8 mouse cellular contexts compared by ENCODE assay signal in the genomic region with DNA sequence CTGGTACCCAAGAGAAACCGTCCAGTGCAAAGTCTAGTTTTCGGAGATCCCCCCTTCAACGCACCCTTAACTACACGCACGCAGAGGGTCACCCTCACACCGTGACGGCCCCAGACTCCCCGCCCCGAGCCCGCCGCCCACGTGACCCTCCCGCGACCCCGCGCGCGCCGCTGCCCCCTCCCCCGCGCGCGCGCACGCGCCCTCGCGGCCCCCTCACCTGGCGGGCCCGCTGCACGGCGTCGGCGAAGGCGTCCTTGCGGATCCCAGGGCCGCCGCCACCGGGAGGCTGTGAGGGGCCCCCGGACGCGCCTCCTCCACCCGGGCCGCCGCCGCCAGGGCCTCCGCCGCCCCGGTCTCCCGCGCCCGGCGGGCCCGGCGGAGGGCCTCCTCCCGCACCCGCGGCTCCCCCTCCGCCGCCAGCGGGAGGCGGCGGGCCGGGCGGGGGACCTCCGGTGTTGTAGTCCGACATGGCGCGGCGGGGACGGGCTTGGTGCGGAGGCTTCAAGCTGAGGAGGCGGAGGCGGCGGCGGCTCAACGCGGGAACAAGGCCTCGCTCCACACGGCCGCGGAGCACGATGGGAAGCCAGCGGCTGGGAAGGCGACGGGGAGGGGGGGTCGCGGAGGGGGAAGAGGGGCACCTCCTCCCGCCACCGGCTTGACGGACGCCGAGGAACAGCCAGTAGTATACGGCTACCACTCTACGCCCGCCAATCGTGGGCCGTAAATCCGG. TPM values are rescaled to one million over a fixed set of nuclear protein-coding genes. Genes with fewer than 3 reads are reported as not detected.
DNase-seq lines count a peak whose midpoint lies in the region; ATAC-seq and TF ChIP-seq lines count a peak whose summit lies in the region.

Gene Khsrp (minus strand): TSS at position 592 of the 730 bp plus-strand sequence.

- peak within 1 kb of the TSS; percentile 99 for H3K9ac ChIP-seq in hindbrain, embryonic 16.5 days (ENCODE audit: low read depth, low read length)
- peak within 1 kb of the TSS; percentile 99 for H3K9ac ChIP-seq in limb, embryonic 11.5 days (ENCODE audit: low read length)
- H3K9ac ChIP-seq in midbrain, embryonic 14.5 days (replicated peaks; ENCODE audit: low read length), result peak within 1 kb of the TSS; percentile 98

- H3K9me3 ChIP-seq in hindbrain, embryonic 16.5 days (ENCODE audit: control insufficient read depth, low read length), result no peaks in the 10 kb centered on the region
- no peaks in the 10 kb centered on the region for H3K9me3 ChIP-seq in limb, embryonic 11.5 days (ENCODE audit: control insufficient read depth, low read length)
- H3K9me3 ChIP-seq in midbrain, embryonic 14.5 days (ENCODE audit: control insufficient read depth, low read length), result no peaks in the 10 kb centered on the region

- H3K27ac ChIP-seq in hindbrain, embryonic 16.5 days (ENCODE audit: low read depth, low read length), result peak within 1 kb of the TSS; percentile 97
- peak within 1 kb of the TSS; percentile 91 for H3K27ac ChIP-seq in limb, embryonic 11.5 days (replicated peaks; ENCODE audit: low read depth, low read length)
- peak within 1 kb of the TSS; percentile 94 for H3K27ac ChIP-seq in midbrain, embryonic 14.5 days (replicated peaks; ENCODE audit: low read depth, low read length)

- ATAC-seq in hindbrain, embryonic 16.5 days, result no peak
- ATAC-seq in limb, embryonic 11.5 days (ENCODE audit: insufficient number of reproducible peaks, low FRiP score, low TSS enrichment, low read depth), result no peak
- ATAC-seq in midbrain, embryonic 14.5 days (ENCODE audit: low FRiP score, low TSS enrichment), result peak; percentile 0; the same call in 1 of the 2 replicates

- TF ChIP-seq POLR2A in brain, embryonic 14.5 days (IDR thresholded peaks at IDR 0.05; ENCODE audit: borderline replicate concordance, extremely low read depth, insufficient read depth, insufficient read length, poor library complexity, severe bottlenecking), result peak; percentile 84

- peak within 1 kb of the TSS; percentile 91 for H3K4me2 ChIP-seq in hindbrain, embryonic 16.5 days (ENCODE audit: low read length)
- H3K4me2 ChIP-seq in limb, embryonic 11.5 days (ENCODE audit: low read depth, severe bottlenecking), result peak within 1 kb of the TSS; percentile 97
- H3K4me2 ChIP-seq in midbrain, embryonic 14.5 days (ENCODE audit: low read length), result peak within 1 kb of the TSS; percentile 98

- under 1% methylated on average over 68 of the region's 99 CpGs for WGBS in hindbrain, embryonic 16.5 days
- WGBS in limb, embryonic 11.5 days, result under 1% methylated on average over 89 of the region's 99 CpGs
- WGBS in midbrain, embryonic 14.5 days, result under 1% methylated on average over 97 of the region's 99 CpGs

- peaks cover 14% of the 10 kb centered on the region; the same call in 1 of the 2 replicates for H3K36me3 ChIP-seq in hindbrain, embryonic 16.5 days (ENCODE audit: control insufficient read depth, insufficient read depth, low read length)
- H3K36me3 ChIP-seq in limb, embryonic 11.5 days (ENCODE audit: control insufficient read depth, insufficient read depth, low read length), result peaks cover 15% of the 10 kb centered on the region; the same call in 1 of the 2 replicates
- peaks cover 28% of the 10 kb centered on the region for H3K36me3 ChIP-seq in midbrain, embryonic 14.5 days (ENCODE audit: control insufficient read depth, insufficient read depth, low read length)

- no peak for TF ChIP-seq CTCF in brain, embryonic 14.5 days (IDR thresholded peaks at IDR 0.05; ENCODE audit: borderline replicate concordance, extremely low read depth, insufficient read depth, insufficient read length)

- H3K27me3 ChIP-seq in hindbrain, embryonic 16.5 days (replicated peaks; ENCODE audit: control insufficient read depth, insufficient read depth, low read length), result no peaks in the 10 kb centered on the region
- no peaks in the 10 kb centered on the region for H3K27me3 ChIP-seq in limb, embryonic 11.5 days (ENCODE audit: control insufficient read depth, insufficient read depth, low read length)
- H3K27me3 ChIP-seq in midbrain, embryonic 14.5 days (ENCODE audit: control insufficient read depth, insufficient read depth, low read length), result no peaks in the 10 kb centered on the region

- peaks cover 19% of the 10 kb centered on the region for H3K4me1 ChIP-seq in hindbrain, embryonic 16.5 days (ENCODE audit: control insufficient read depth, insufficient read depth, low read depth, low read length)
- peaks cover 8% of the 10 kb centered on the region for H3K4me1 ChIP-seq in limb, embryonic 11.5 days (ENCODE audit: control insufficient read depth, insufficient read depth, low read length)
- H3K4me1 ChIP-seq in midbrain, embryonic 14.5 days (ENCODE audit: control insufficient read depth, insufficient read depth, low read length), result peaks cover 11% of the 10 kb centered on the region

- peak within 1 kb of the TSS; percentile 97 for H3K4me3 ChIP-seq in hindbrain, embryonic 16.5 days (ENCODE audit: low read length)
- peak within 1 kb of the TSS; percentile 75 for H3K4me3 ChIP-seq in limb, embryonic 11.5 days (ENCODE audit: low read depth, low read length)
- peak within 1 kb of the TSS; percentile 83 for H3K4me3 ChIP-seq in midbrain, embryonic 14.5 days (replicated peaks; ENCODE audit: low read depth, low read length)

- DNase-seq in lung, adult 18-20 months, result peak; percentile 19 to 20
- DNase-seq in lung, postnatal 36 days, result no peak
- DNase-seq in brain, embryonic 14.5 days (ENCODE audit: low read depth), result peak; percentile 51
- DNase-seq in gastrocnemius, postnatal 10 days, result peak; percentile 92
- peak; percentile 69 for DNase-seq in limb, embryonic 11.5 days (ENCODE audit: low spot score)
- peak; percentile 77 for DNase-seq in midbrain, embryonic 14.5 days
- DNase-seq in testis, postnatal 14 days (ENCODE audit: low spot score), result peak; percentile 74

RNA-seq across cellular contexts. Expression of gene Khsrp, which starts in this region (rescaled TPM):
- 112 and 116 TPM in 2 replicates for polyA plus RNA-seq in brain, embryonic 14.5 days (2012; rRNA removed)
- total RNA-seq in gastrocnemius, postnatal 10 days (2021), result 10 to 100 TPM; 47.0 to 57.4 TPM
- 14.4 and 20.1 TPM in 2 replicates for polyA plus RNA-seq in hindbrain, embryonic 16.5 days (2015; fragmentation: Nextera tagmentation; extraction: Ambion mirVana)
- 48.4 and 48.7 TPM in 2 replicates for polyA plus RNA-seq in limb, embryonic 11.5 days (2014; fragmentation: Nextera tagmentation; extraction: Ambion mirVana)
- polyA plus RNA-seq in midbrain, embryonic 14.5 days (2014; fragmentation: Nextera tagmentation; extraction: Ambion mirVana), result 37.5 and 41.7 TPM in 2 replicates
